Mouse (Mus musculus): ENCODE measurements at regions not wholly inside any gene's neighbourhood (a gene's known extent, or its start where the extent isn't known, plus 50 kb on each side); places are given as distances from the start of the nearest gene placed in this dataset.
A peak's percentile ranks its signal among the peaks of the same experiment; 100 is the strongest.

DNA sequence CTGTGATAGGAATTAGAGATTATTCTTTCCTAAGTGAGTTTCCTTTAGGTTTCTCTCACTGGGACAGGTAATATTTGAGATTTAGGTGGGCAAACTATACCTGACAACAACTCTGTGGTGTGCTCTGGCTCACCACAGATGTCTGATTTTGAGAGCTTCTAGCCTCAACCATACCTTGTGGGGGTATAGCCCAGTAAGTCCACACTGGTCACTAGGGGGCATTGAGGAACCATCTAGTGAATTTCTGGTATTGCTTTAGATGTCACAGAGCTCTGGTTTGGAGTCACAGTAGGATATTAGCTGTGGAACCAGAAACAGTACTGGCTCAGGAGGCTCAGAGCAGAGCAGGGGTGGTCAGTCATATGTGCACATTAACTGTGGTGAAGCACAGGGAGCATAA, 91.5 kb upstream of the 2210010C04Rik start:
- no peak for DNase-seq (ENCODE audit: low spot score in 2 of 2)

DNA sequence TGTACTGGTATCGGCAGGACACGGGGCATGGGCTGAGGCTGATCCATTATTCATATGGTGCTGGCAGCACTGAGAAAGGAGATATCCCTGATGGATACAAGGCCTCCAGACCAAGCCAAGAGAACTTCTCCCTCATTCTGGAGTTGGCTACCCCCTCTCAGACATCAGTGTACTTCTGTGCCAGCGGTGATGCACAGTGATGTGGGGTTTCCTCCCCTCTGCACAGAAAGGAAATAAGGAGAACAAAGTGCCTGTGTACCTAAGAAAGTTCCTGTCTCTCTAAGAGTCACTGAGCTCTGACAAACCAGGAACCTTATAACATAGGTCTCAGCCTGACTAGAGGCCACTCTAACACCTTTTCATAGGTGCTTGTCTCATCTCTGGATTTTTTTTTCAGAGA, 86.3 kb upstream of the 2210010C04Rik start:
- no peak for DNase-seq (ENCODE audit: low spot score in 2 of 2)

DNA sequence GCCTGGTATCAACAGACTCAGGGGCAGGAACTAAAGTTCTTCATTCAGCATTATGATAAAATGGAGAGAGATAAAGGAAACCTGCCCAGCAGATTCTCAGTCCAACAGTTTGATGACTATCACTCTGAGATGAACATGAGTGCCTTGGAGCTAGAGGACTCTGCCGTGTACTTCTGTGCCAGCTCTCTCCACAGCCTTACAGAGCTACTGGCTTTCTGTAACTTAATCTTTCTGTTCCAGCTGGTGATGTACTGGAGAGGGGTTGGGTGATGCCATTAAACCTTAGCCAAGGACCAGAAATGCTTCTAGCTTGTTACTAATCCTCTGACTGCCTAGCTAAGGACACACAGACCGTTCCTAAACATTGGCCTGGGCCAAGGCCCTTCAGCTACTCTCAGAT, 83.9 kb upstream of the 2210010C04Rik start:
- no peak for DNase-seq (ENCODE audit: low spot score in 2 of 2)

DNA sequence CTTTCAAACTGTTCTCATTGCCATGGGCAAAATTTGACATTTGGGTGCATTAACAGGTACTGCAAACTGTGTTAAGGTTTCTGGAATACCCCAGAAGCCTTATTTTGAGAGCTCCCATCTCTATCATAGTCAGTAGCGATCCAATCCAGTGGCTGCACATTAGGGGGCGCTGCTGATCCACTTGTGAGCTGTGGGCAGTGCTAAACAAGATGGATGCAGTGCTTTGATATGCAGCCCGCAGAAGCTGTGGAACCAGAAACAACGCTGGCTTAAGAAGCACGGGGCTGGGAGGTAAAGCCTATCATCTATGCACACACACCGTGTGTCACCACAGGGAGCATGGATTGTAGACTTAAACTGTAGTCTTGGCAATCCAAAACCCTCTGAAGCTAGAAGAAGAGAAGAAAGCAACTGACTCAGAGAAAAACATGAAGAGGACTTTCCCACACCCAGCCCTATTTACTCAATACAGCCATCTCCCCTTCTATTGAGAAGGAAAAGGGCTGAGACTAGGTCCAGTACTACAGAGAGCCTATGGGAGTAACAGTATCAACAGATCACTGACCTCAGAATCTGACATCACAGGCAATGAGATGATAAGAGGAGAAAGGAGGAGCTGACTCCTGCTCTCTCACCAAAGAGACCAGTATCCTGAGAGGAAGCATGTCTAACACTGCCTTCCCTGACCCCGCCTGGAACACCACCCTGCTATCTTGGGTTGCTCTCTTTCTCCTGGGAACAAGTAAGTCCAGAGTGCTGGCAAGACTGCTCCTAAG, 83.1 kb upstream of the 2210010C04Rik start:
- DNase-seq (ENCODE audit: low spot score in 2 of 2): peak; percentile 65 to 70

DNA sequence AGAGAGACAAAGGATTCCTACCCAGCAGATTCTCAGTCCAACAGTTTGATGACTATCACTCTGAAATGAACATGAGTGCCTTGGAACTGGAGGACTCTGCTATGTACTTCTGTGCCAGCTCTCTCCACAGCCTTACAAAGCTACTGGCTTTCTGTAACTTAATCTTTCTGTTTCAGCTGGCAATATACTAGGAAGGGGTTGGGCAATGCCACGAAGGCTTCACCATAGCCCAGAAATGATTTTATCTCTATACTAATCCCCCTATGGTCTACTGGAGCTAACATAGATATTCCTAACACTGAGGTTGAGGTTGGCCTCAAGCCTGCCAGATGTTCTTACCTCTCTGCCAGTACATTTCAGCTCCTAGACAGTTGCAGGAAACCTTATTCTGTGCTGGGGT, 78.6 kb upstream of the 2210010C04Rik start:
- DNase-seq (ENCODE audit: low spot score in 2 of 2): no peak

DNA sequence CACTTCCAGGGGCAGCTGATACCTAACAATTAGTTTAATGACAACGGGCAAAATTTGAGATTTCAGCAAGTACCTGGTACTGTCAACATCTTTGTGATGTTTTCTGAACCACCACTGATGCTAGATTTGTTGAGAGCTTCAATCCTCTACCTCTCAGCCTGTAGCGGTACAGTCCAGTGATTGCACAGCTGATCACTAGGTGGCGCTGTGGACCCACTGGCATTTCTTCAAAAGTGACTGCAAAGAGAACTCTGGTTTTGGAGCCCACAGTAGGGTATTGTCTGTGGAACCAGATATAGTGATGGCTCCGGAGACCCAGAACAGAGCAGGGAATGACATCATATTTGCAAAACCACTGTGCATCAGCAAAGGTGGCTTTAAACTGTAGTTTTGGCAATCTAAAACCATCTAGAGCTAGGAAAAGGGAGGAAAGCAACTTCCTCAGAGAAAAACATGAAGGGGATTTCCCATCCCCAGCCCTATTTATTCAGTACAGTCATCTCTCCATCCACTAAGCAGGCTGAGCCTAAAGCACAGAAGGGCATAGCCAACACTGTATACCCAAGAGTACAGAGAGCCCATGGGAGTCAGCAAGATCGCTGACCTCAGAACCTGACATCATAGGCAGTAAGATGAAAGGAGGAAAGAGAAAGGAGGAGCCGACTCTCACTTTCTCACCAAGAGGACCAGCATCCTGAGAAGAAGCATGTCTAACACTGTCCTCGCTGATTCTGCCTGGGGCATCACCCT, 77.7 kb upstream of the 2210010C04Rik start:
- peak; percentile 44 to 47 for DNase-seq (ENCODE audit: low spot score in 2 of 2)

DNA sequence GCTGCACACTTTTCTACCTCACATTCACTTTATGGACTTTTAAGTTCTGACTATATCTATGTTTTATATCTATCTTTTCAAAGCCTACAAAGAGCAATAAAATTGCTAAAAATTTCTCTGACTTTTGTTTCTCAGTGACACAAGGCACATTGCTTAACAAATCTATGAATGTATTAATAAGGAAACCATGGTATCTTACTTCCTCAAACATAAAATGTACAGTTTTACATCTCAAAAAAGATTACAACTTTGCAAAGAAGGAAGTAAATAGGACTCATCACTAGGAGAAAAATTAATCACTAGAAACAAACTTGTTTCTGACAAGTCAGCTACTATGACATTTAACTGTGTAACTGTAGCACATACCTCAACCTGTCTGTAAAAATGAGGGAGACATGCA, 76.5 kb upstream of the 2210010C04Rik start:
- no peak for DNase-seq (ENCODE audit: low spot score in 2 of 2)

DNA sequence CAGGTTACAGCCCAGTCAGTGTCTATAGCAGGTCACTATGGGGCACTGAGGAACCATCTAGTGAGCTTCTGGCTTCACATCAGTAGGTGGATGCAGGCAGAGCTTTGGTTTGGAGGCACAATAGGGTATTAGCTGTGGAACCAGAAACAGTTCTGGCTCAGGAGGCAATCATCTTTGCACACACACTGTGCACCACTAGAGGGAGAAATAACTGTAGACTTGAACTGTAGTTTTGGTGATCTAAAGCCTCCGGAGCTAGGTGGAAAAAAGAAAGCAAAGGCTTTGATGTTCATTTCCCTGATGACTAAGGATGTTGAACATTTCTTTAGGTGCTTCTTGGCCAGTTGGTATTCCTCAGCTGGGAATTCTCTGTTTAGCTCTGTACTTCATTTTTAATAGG, 73.6 kb upstream of the 2210010C04Rik start:
- no peak for DNase-seq (ENCODE audit: low spot score in 2 of 2)

DNA sequence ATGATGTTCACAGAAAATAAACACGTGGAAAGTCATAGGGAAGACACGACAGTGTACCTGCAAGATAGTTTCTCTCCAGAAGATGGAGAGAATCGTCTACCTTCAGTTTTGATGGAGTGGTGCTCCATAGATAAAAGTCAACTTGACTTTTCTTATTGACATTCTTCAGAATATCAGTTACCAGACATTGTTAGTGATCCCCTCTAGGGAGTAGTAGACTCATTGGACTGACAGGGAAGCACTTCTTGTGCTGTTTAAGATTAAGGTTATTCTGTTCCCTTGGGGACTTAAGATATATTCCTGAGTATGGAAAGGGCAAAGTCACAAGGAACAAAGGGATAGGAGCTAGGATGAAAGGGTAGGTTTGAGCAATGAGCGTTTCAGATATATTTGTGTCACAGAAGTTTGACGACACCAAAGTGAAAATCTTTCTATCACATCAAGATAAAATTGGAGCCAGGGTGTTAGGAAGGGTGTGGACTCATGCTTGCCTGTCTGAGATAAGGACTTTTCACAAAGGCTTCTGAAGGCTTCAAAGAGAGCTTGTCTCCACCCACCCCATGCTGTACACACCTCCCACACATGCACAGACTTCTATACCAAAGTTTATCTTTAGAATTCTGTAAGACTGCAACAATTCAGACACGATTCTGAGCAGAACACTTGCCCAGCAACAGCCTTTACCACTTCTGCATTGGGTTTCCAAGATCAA, 68.5 kb upstream of the 2210010C04Rik start:
- DNase-seq (ENCODE audit: low spot score in 2 of 2): no peak

DNA sequence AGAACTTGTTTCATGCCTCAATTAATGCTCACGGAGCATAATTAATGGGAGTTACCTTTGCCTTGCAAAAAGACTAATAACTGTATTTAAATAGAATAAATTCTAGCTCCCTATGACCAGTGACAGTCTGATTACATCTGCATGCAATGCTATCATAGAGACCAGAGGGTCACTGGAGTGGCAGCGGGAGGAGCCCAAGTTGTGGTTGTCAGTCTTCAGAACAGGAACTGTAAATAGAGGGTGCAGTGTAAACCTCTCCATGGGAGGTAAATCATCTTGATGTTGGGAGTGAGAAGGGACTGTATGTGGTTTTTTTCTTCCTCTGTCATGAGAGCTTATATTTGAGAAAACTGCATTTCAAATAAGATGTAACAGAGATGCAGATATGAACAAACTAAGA, 66.7 kb upstream of the 2210010C04Rik start:
- DNase-seq (ENCODE audit: low spot score in 2 of 2): no peak

DNA sequence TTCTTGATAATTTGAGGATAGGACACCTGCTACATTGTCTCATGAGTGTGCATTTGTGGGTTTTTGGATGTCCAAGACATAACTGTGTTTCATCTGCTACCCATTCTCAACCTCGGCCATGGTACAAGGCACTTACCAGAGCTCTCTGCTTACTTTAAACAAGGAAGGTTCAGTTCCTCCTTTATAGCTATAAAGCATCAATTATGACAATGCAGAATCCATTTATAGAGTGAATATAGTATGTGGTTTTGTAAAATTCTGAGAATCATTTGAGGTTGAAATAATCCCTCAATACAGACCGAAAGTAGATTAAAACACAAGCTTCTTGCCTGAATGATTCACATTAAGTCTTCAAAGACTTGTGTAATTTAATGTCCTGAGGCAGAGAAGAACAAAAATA, 64.9 kb upstream of the 2210010C04Rik start:
- no peak for DNase-seq (ENCODE audit: low spot score in 2 of 2)

DNA sequence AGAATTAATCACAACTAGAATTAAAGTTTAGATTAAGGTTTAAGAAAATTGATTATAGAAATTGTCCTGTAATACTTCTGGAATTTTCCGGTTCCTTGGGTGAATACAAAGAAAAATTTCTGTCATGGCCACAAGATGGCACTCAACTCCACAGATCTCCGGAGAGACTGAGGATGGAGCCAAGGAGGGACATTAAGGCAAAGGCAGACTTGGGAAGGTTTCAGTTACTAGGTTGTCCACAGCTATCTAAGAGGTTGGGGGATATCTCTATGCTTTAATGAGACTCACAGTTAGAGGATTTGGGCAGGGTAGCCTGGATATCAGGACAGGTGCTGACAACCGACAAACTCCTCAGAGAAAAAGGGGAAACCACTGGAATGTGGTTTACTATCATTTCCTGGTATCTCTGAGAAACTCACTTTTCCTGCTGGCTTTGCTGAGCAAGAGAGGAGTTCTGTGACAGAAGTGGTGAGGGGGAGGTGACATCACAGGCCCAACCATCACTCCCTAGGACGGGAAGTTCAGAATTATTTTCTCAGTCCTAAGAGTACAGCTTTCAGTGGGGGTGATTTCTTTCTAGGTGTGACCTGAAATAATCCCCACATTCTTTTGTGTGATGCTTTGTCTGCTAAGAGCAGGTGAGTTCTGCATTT, 56.0 kb upstream of the 2210010C04Rik start:
- DNase-seq (ENCODE audit: low spot score in 2 of 2): no peak
